Mouse (Mus musculus) spleen, postnatal 0 days (tissue): Measurements from ENCODE around the gene Thada. TPM values are rescaled to one million over a fixed set of nuclear protein-coding genes. Genes with fewer than 3 reads are reported as not detected.

Experiments
- polyA plus RNA-seq: library from polyadenylated mRNA; unstranded; fragments of >200 nt; fragmentation: Nextera tagmentation; extraction: Ambion mirVana; gene quantifications from 2 replicates; pipeline ENCODE4 v1.2.1, GENCODE M21; 2015

Thada gene
- 2.8 and 4.7 TPM in 2 replicates for polyA plus RNA-seq

DNA sequence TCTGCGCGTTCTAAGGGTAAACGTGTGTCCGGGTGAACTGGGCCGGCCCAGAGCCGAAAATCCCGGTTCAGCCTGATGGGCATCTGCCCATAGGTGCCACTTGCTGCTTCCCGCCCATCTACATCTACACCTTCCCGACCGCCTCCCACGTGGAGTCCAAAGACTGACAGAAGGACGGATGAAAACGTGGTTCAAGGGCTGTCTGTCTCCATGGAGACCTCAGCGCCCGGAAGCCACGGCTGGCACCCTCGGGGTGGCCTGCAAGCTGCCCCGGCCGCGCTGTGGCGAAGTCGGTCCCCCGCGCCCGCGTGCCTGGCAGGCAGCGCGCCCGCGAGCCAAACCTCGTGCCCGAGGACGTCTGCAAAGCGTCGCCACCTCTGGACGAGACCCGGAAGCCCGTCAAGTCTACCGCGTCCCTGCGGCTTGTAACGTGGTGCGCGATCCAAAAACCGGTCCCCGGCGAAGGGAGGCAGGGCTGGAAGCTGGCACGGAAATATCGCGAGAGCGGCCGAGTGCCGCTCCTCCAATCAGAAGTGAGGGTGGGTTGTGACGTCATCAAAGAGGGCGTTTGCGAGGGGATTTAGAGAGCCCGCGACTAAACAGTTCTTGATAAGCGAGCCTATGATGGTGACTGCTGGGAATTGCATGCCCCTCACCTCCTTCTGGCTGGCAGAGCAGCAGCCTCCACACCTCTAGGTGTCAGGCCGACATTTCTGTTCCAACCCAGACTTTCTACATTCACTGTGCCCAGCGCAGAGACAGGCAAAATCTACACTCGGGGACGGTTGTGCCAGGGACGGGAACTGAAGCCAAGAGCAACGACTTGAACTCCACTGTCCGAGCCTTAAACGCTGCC, at the start of gene Thada:
Gene Thada (minus strand): TSS at position 453 of the 856 bp plus-strand sequence.

DNA sequence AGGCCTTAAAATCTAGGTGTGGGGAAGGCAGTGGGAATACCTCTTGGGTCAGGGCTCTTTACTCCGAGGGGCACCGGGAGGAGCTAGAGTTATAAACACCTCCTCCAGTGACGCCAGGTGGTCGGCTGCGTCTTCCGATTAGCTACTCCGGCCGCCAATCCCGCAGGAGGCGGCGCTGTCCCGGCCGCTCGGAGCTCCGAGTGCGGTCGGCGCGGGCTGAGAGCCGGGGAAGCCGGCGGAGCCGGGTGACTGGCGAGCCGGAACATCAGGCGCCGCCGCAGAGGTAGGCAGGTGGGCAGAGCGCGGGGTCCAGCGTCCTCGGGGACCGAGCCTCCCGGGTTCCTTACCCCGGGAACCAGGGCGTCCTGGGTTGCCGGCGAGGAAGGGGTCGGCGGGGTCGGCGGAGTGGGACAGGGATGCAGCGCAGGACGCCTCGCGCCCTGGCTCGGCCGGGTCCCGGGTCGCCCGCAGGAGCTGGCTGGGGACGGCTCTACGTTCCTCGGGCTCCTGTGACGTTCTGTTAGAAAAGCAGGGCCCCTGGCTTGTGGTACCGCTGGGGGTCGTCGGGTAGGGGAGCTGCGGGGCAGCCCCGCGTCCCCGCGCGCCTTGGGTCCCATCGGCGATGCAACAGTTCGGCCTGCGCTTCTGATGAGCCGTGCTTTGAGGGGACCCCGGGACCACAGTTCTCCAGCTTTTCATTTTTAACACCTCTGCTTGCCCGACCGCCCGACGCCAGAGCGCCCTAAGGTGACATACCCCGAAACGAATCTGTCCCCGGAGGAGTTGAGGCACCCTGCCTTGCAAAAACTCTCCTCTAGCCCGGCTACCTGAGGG, 45.9 kb upstream of the Thada start, which contains the start of gene Plekhh2:
Gene Plekhh2 (plus strand): TSS at position 214 of the 834 bp plus-strand sequence.

GRCm38 (mm10) chr17:84187727-84188373, 278.2 kb downstream of the Thada start, which contains the start of gene Zfp36l2:
Gene Zfp36l2 (minus strand): TSS chr17:84187947.

Other genes starting within 250 kb of the Thada start
- 2.0 and 2.2 TPM in 2 replicates for gene Plekhh2, start 45.7 kb upstream of the Thada start, polyA plus RNA-seq
- gene Dync2li1, start 160.3 kb upstream of the Thada start, polyA plus RNA-seq, result 4.2 and 5.2 TPM in 2 replicates
- gene Abcg8, start 210.1 kb upstream of the Thada start, polyA plus RNA-seq, result 0.05 TPM in 1 of 2 replicates, not detected in the other
- gene Abcg5, start 216.8 kb upstream of the Thada start, polyA plus RNA-seq, result 0.10 and 0.12 TPM in 2 replicates